Mouse (Mus musculus): ENCODE results near the gene Fbn1. TPM values are rescaled to one million over a fixed set of nuclear protein-coding genes. Genes with fewer than 3 reads are reported as not detected.

The Fbn1 gene
- polyA plus RNA-seq, 1 experiment from 2014 or later: 32.5 TPM

DNA sequence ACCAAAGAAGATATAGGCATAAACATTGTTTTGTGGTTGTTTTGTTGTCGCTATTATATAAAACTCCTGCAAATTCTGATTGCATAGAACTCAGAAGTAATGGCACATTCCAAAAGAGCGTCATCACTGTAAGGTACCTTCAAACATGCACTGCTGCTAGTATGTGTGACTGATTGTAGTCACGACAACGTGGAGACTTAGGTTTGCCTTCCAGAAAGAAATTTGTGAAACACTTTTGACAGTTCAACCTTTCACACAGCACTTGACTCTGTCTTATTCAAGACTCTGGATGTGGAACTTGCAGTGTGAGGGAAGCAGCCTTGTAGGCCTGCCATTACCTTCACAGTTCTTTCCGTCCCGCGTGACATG, 124.5 kb downstream of the Fbn1 start:
- no peak for ATAC-seq (ENCODE audit: borderline replicate concordance, extremely low read depth, low FRiP score, low TSS enrichment)
- Histone ChIP-seq H3K4me2 (no peak overlapping the region), H3K27ac (no peak overlapping the region), H3K36me3 (peaks cover 9% of the 10 kb centered on the region; the same call in 1 of the 2 replicates), H3K9ac (no peak overlapping the region), H3K4me1 (peaks cover 4% of the 10 kb centered on the region; the same call in 1 of the 2 replicates), H3K27me3 (no peaks in the 10 kb centered on the region), H3K4me3 (no peak overlapping the region), H3K9me3 (no peaks in the 10 kb centered on the region)
- 74% methylated on average over 7 of the region's 7 CpGs for WGBS

DNA sequence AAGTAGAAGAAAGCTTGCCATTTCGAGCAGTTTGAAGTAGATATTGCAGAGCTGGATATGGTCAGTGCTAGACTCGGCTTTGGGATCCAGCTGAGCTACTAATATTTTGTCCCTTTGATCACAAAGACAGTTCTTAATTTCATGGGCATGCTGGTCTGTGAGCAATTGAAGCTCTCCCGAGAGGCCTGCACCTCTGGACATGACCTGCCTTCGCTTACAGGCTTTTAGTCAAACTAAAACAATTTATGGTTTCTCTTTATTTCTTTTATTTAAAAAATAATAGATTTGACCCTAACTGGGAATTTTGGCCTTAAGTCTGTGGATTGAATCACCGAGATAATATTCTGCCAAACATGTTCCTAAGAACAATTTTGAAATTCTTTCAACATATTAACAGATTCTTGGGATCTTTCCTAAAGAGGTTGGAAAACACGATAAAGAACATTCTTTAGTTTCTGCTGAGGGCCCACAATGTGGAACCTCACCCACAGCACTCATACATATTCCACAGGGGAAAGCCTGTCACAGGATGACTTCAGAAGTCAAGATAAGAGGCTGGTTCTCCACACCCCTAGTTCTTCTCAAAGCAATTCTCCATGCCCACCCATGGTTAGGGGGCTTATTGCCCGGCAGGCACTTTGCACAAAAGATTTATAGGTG, 125.0 kb downstream of the Fbn1 start:
- Histone ChIP-seq H3K27me3 (no peaks in the 10 kb centered on the region), H3K4me1 (peaks cover 4% of the 10 kb centered on the region; the same call in 1 of the 2 replicates), H3K9me3 (no peaks in the 10 kb centered on the region), H3K4me2 (no peak overlapping the region), H3K36me3 (peaks cover 10% of the 10 kb centered on the region; the same call in 1 of the 2 replicates), H3K4me3 (no peak overlapping the region), H3K9ac (no peak overlapping the region), H3K27ac (no peak overlapping the region)
- WGBS: 71% methylated on average over 7 of the region's 7 CpGs
- ATAC-seq (ENCODE audit: borderline replicate concordance, extremely low read depth, low FRiP score, low TSS enrichment): no peak

DNA sequence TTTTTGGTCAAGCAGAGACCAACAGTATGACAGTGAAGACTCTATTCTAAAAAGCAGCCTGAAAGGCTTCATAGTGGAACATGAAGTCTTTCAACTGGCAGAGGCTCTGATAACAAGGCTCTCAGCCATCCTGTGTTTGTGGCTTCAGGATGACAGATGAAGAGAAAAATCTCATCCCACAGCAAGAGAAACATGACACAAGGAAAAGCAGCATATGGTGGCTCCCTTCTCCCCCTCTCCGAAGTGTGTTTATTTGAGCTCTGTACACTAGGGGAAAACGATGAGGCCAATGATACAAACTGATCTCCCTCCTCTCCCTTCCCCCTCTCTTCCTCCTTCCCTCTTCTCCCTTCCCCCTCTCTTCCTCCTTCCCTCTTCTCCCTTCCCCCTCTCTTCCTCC, 127.7 kb downstream of the Fbn1 start:
- H3K4me1 ChIP-seq: peaks cover 4% of the 10 kb centered on the region; the same call in 1 of the 2 replicates
- H3K36me3 ChIP-seq: peaks cover 12% of the 10 kb centered on the region; the same call in 1 of the 2 replicates
- no peak for ATAC-seq (ENCODE audit: borderline replicate concordance, extremely low read depth, low FRiP score, low TSS enrichment)
- WGBS: 27% methylated on average over 2 of the region's 2 CpGs
- H3K27ac ChIP-seq: no peak overlapping the region
- H3K4me3 ChIP-seq: no peak overlapping the region
- H3K9me3 ChIP-seq: no peaks in the 10 kb centered on the region
- H3K9ac ChIP-seq: no peak overlapping the region
- H3K4me2 ChIP-seq: no peak overlapping the region
- no peaks in the 10 kb centered on the region for H3K27me3 ChIP-seq

GRCm38 (mm10) chr2:125379206-125379605, 128.6 kb downstream of the Fbn1 start:
- Histone ChIP-seq H3K36me3 (peaks cover 12% of the 10 kb centered on the region; the same call in 1 of the 2 replicates), H3K27me3 (no peaks in the 10 kb centered on the region), H3K4me3 (no peak overlapping the region), H3K27ac (no peak overlapping the region), H3K4me1 (peaks cover 4% of the 10 kb centered on the region; the same call in 1 of the 2 replicates), H3K9me3 (no peaks in the 10 kb centered on the region), H3K9ac (no peak overlapping the region), H3K4me2 (no peak overlapping the region)
- no peak for ATAC-seq (ENCODE audit: borderline replicate concordance, extremely low read depth, low FRiP score, low TSS enrichment)
- 86% methylated on average over 2 of the region's 2 CpGs for WGBS

DNA sequence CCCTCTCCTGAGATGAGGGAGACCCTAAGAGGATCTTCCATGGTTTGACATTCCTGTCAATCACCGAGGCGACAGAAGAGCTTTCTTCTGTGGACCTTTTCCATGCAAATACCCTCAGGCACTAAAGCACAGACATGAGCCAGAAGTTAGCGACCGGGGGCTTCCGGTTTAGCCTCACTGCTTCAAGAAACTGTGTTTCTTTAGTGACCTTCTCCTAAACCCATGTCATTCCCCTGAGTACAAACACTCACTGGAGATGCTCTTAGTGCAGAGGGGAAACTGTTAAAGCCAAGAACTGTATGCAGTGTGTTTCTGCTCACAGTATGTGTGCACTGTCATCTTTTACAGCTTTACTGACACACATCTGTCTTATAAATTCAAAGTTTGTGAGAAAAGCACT, 131.9 kb downstream of the Fbn1 start:
- no peak overlapping the region for H3K9ac ChIP-seq
- H3K4me2 ChIP-seq: no peak overlapping the region
- no peaks in the 10 kb centered on the region for H3K4me1 ChIP-seq
- peaks cover 11% of the 10 kb centered on the region for H3K36me3 ChIP-seq
- no peaks in the 10 kb centered on the region for H3K27me3 ChIP-seq
- H3K4me3 ChIP-seq: no peak overlapping the region
- ATAC-seq (ENCODE audit: borderline replicate concordance, extremely low read depth, low FRiP score, low TSS enrichment): no peak
- 78% methylated on average over 5 of the region's 5 CpGs for WGBS
- H3K9me3 ChIP-seq: no peaks in the 10 kb centered on the region
- H3K27ac ChIP-seq: no peak overlapping the region

DNA sequence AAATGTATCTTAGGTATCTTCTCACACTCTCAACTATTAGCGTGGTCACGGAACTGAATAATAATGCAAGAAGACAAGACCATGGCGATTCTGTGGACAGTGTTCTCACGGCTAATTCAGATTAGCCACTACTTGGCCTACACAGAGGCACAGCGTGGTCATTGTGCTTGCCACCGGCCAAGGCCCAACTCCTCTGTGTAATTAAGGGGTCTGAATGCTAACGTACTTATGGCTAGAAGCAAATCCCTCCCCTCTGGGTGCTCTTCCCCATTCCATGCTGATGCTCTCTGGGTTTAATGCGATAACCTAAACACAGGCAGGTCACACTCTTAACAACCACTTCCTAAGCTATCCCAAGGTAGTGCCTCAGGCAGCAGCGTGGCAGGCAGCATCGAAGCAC, 132.5 kb downstream of the Fbn1 start:
- WGBS: 82% methylated on average over 10 of the region's 10 CpGs
- ATAC-seq (ENCODE audit: borderline replicate concordance, extremely low read depth, low FRiP score, low TSS enrichment): no peak
- Histone ChIP-seq H3K27me3 (no peaks in the 10 kb centered on the region), H3K27ac (no peak overlapping the region), H3K9me3 (no peaks in the 10 kb centered on the region), H3K36me3 (peaks cover 11% of the 10 kb centered on the region), H3K4me2 (no peak overlapping the region), H3K4me1 (no peaks in the 10 kb centered on the region), H3K4me3 (no peak overlapping the region), H3K9ac (no peak overlapping the region)

DNA sequence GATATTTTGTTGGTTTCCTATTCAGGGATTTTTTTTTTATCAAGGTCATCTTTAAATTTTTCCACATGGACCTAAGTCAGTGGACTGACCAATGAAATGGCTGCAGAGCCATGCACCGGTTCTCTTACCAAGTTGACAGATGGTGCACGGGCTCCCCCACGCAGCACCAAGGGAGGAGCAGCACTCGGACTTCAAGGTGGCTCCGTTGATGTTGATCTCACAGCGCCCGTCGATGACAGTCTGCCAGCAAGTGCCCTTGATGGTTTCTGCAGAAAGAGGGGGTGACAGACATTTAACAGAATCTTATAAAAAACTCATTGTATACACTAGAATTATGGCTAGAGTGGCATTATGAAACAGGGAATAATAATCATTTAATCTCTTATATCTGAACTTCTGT, 138.1 kb downstream of the Fbn1 start:
- Histone ChIP-seq H3K4me3 (no peak overlapping the region), H3K9ac (no peak overlapping the region), H3K9me3 (no peaks in the 10 kb centered on the region), H3K27me3 (no peaks in the 10 kb centered on the region), H3K4me1 (no peaks in the 10 kb centered on the region), H3K27ac (no peak overlapping the region), H3K4me2 (no peak overlapping the region), H3K36me3 (peaks cover 29% of the 10 kb centered on the region)
- 81% methylated on average over 8 of the region's 8 CpGs for WGBS
- no peak for ATAC-seq (ENCODE audit: borderline replicate concordance, extremely low read depth, low FRiP score, low TSS enrichment)

- Histone ChIP-seq H3K4me2 (no peak overlapping the region), H3K27me3 (no peaks in the 10 kb centered on the region), H3K27ac (no peak overlapping the region), H3K9me3 (no peaks in the 10 kb centered on the region), H3K4me3 (no peak overlapping the region), H3K9ac (no peak overlapping the region), H3K36me3 (peaks cover 31% of the 10 kb centered on the region), H3K4me1 (no peaks in the 10 kb centered on the region)
- ATAC-seq (ENCODE audit: borderline replicate concordance, extremely low read depth, low FRiP score, low TSS enrichment): no peak
- 71% methylated on average over 4 of the region's 4 CpGs for WGBS
Observed at GRCm38 (mm10) chr2:125368616-125369015, 139.2 kb downstream of the Fbn1 start.

DNA sequence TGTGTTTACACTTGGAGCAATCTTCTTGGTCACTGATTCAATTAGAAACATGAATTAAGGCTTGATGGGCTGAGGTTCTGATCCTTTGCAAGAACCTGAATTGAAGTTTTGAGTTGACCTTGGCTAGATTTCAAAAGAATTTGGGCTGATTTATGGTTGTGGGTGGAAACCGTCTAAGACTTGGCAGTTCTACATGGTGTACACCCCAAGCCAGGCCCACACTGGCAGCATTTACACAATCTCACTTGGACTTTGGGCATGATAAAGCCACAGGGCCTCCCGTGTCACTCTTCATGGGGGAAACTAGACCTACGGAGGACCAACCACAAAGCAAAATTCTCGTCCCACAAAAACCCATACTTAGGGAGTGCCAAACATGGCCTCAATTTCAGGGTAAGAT, 146.1 kb downstream of the Fbn1 start:
- WGBS: 75% methylated on average over 4 of the region's 4 CpGs
- Histone ChIP-seq H3K27me3 (no peaks in the 10 kb centered on the region), H3K9me3 (no peaks in the 10 kb centered on the region), H3K4me1 (peaks cover under 1% of the 10 kb centered on the region; the same call in 1 of the 2 replicates), H3K4me3 (no peak overlapping the region), H3K36me3 (peaks cover 51% of the 10 kb centered on the region), H3K4me2 (no peak overlapping the region), H3K27ac (no peak overlapping the region), H3K9ac (no peak overlapping the region)
- no peak for ATAC-seq (ENCODE audit: borderline replicate concordance, extremely low read depth, low FRiP score, low TSS enrichment)

GRCm38 (mm10) chr2:125356486-125356885, 151.3 kb downstream of the Fbn1 start:
- ATAC-seq (ENCODE audit: borderline replicate concordance, extremely low read depth, low FRiP score, low TSS enrichment): peak; percentile 43; the same call in 1 of the 2 replicates

GRCm38 (mm10) chr2:125356068-125356467, 151.7 kb downstream of the Fbn1 start:
- WGBS: 56% methylated on average over 5 of the region's 5 CpGs
- no peak overlapping the region for H3K9ac ChIP-seq
- H3K9me3 ChIP-seq: no peaks in the 10 kb centered on the region
- H3K36me3 ChIP-seq: peaks cover 21% of the 10 kb centered on the region
- no peak overlapping the region for H3K4me2 ChIP-seq
- no peak overlapping the region for H3K4me3 ChIP-seq
- H3K27ac ChIP-seq: peak overlapping the region; percentile 84
- peaks cover 21% of the 10 kb centered on the region for H3K4me1 ChIP-seq
- peak; percentile 57; the same call in 1 of the 2 replicates for ATAC-seq (ENCODE audit: borderline replicate concordance, extremely low read depth, low FRiP score, low TSS enrichment)
- H3K27me3 ChIP-seq: no peaks in the 10 kb centered on the region

More at GRCm38 (mm10) chr2:125356486-125356885, 151.3 kb downstream of the Fbn1 start:
- Histone ChIP-seq H3K36me3 (peaks cover 18% of the 10 kb centered on the region), H3K4me2 (no peak overlapping the region), H3K27ac (peak overlapping the region; percentile 84), H3K4me1 (peaks cover 21% of the 10 kb centered on the region), H3K27me3 (no peaks in the 10 kb centered on the region), H3K9ac (no peak overlapping the region), H3K9me3 (no peaks in the 10 kb centered on the region), H3K4me3 (no peak overlapping the region)
- WGBS: 27% methylated on average over 3 of the region's 3 CpGs

- 26% methylated on average over 11 of the region's 11 CpGs for WGBS
- Histone ChIP-seq H3K4me2 (no peak overlapping the region), H3K4me1 (peaks cover 21% of the 10 kb centered on the region), H3K9me3 (no peaks in the 10 kb centered on the region), H3K27ac (peak overlapping the region; percentile 84), H3K36me3 (peaks cover 19% of the 10 kb centered on the region), H3K9ac (no peak overlapping the region), H3K27me3 (no peaks in the 10 kb centered on the region), H3K4me3 (no peak overlapping the region)
- ATAC-seq (ENCODE audit: borderline replicate concordance, extremely low read depth, low FRiP score, low TSS enrichment): peak; percentile 72
Observed at GRCm38 (mm10) chr2:125355216-125355971, 152.4 kb downstream of the Fbn1 start.

Measured in lung, embryonic 15.5 days (tissue).